Mouse (Mus musculus): ENCODE results near the gene Abcg8. TPM values are rescaled to one million over a fixed set of nuclear protein-coding genes. Genes with fewer than 3 reads are reported as not detected.

The Abcg8 gene
- polyA plus RNA-seq, 1 experiment from 2014 or later: 0.05 TPM

- H3K9me3 ChIP-seq: no peaks in the 10 kb centered on the region
- no peak overlapping the region for H3K4me3 ChIP-seq (replicated peaks)
- peaks cover 21% of the 10 kb centered on the region for H3K4me1 ChIP-seq
- H3K36me3 ChIP-seq (replicated peaks): no peaks in the 10 kb centered on the region
- no peak for ATAC-seq (ENCODE audit: low FRiP score)
- WGBS: 20% methylated on average over 9 of the region's 9 CpGs
- no peak overlapping the region for H3K27ac ChIP-seq
- no peaks in the 10 kb centered on the region for H3K27me3 ChIP-seq
- H3K9ac ChIP-seq: no peak overlapping the region
- H3K4me2 ChIP-seq: no peak overlapping the region
Measured at GRCm38 (mm10) chr17:84645119-84645518, 31.0 kb upstream of the Abcg8 start.

GRCm38 (mm10) chr17:84645894-84646293 lies 30.2 kb upstream of the Abcg8 start:
- H3K9me3 ChIP-seq: no peaks in the 10 kb centered on the region
- no peak overlapping the region for H3K4me3 ChIP-seq (replicated peaks)
- WGBS: 34% methylated on average over 3 of the region's 7 CpGs
- H3K27ac ChIP-seq: no peak overlapping the region
- H3K4me1 ChIP-seq: peaks cover 21% of the 10 kb centered on the region
- no peak overlapping the region for H3K4me2 ChIP-seq
- H3K9ac ChIP-seq: no peak overlapping the region
- peak; percentile 63; the same call in 1 of the 2 replicates for ATAC-seq (ENCODE audit: low FRiP score)
- H3K36me3 ChIP-seq (replicated peaks): no peaks in the 10 kb centered on the region
- H3K27me3 ChIP-seq: no peaks in the 10 kb centered on the region

GRCm38 (mm10) chr17:84646477-84646876 lies 29.6 kb upstream of the Abcg8 start:
- H3K27ac ChIP-seq: no peak overlapping the region
- H3K9ac ChIP-seq: no peak overlapping the region
- no peaks in the 10 kb centered on the region for H3K36me3 ChIP-seq (replicated peaks)
- H3K4me3 ChIP-seq (replicated peaks): no peak overlapping the region
- H3K9me3 ChIP-seq: no peaks in the 10 kb centered on the region
- no peak for ATAC-seq (ENCODE audit: low FRiP score)
- peaks cover 21% of the 10 kb centered on the region for H3K4me1 ChIP-seq
- H3K4me2 ChIP-seq: no peak overlapping the region
- WGBS: 64% methylated on average over 2 of the region's 2 CpGs
- H3K27me3 ChIP-seq: no peaks in the 10 kb centered on the region

DNA sequence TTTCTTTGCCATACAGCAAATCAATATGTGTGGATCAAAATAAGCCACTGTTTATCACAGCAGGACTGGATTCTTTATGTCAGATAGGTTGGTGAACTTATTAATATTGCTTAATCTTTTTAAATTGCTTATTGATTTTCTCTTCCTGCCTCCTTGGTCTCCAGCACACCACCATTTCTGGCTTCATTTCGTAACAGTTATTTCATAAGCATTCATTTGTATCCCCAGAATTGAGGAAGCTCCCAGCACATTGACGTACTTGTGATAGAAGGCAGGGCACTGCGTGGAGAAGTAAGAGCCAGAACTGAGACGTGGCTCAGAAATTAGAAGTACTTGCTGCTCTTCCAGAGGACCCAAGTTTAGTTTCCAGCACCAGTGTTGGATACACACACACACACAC lies 28.5 kb upstream of the Abcg8 start:
- Histone ChIP-seq H3K4me1 (peaks cover 21% of the 10 kb centered on the region), H3K36me3 (replicated peaks) (no peaks in the 10 kb centered on the region), H3K27me3 (no peaks in the 10 kb centered on the region), H3K9ac (no peak overlapping the region), H3K4me3 (replicated peaks) (no peak overlapping the region), H3K9me3 (no peaks in the 10 kb centered on the region), H3K4me2 (no peak overlapping the region), H3K27ac (no peak overlapping the region)
- no peak for ATAC-seq (ENCODE audit: low FRiP score)
- WGBS: 93% methylated on average over 4 of the region's 4 CpGs

- no peak overlapping the region for H3K4me3 ChIP-seq (replicated peaks)
- no peak overlapping the region for H3K4me2 ChIP-seq
- no peaks in the 10 kb centered on the region for H3K27me3 ChIP-seq
- H3K4me1 ChIP-seq: peaks cover 9% of the 10 kb centered on the region
- H3K9me3 ChIP-seq: no peaks in the 10 kb centered on the region
- no peaks in the 10 kb centered on the region for H3K36me3 ChIP-seq (replicated peaks)
- no peak overlapping the region for H3K9ac ChIP-seq
- H3K27ac ChIP-seq: no peak overlapping the region
- no peak for ATAC-seq (ENCODE audit: low FRiP score)
- 92% methylated on average over 9 of the region's 9 CpGs for whole genome bisulfite sequencing
Measured at GRCm38 (mm10) chr17:84650302-84651017, 25.6 kb upstream of the Abcg8 start.

DNA sequence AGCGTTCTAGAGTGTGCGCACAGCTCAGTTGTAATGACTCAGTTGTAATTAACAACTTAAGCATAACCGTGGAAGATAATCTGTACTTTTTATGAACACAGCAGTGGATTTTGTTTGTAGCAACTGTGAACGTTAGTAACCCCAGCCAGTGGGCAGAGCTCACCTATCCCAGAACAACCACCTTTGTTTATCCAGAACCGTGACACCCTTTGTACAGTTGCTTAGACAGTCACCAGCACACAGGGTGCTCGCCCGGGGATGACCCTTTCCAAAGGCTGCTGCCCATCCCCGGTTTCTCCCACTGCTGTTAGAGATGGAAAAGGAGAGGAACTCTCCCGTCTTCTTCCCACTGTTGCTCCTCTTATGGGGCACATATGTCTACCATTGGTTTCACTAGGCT lies 22.6 kb upstream of the Abcg8 start:
- H3K27ac ChIP-seq: no peak overlapping the region
- peaks cover 13% of the 10 kb centered on the region for H3K4me1 ChIP-seq
- no peak overlapping the region for H3K9ac ChIP-seq
- H3K4me3 ChIP-seq (replicated peaks): no peak overlapping the region
- no peaks in the 10 kb centered on the region for H3K36me3 ChIP-seq (replicated peaks)
- ATAC-seq (ENCODE audit: low FRiP score): no peak
- H3K27me3 ChIP-seq: no peaks in the 10 kb centered on the region
- no peaks in the 10 kb centered on the region for H3K9me3 ChIP-seq
- 90% methylated on average over 9 of the region's 9 CpGs for WGBS
- H3K4me2 ChIP-seq: no peak overlapping the region

DNA sequence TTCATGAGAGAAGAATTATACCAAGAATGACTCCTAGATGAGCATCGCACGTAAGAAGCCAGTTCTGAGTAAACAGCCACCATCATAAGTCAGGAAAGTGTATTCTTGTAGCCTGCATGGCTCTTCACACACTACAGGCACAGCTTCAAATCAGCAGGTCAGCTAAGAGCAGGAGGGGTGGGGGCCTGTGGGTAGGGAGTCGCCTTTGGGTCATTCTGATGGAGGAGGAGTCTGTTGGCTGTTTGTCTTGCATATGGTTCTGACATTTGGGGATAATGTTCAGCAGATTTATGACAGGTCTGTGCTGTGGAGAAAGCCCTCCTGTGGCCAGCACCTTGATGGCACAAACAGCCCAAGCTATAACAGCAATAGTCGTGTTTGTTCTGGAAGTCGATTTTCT lies 19.9 kb upstream of the Abcg8 start:
- WGBS: 74% methylated on average over 5 of the region's 5 CpGs

GRCm38 (mm10) chr17:84656653-84657421 lies 19.3 kb upstream of the Abcg8 start:
- H3K4me2 ChIP-seq: no peak overlapping the region
- H3K4me1 ChIP-seq: peaks cover 13% of the 10 kb centered on the region
- H3K27me3 ChIP-seq: no peaks in the 10 kb centered on the region
- no peak overlapping the region for H3K4me3 ChIP-seq (replicated peaks)
- H3K9me3 ChIP-seq: no peaks in the 10 kb centered on the region
- H3K27ac ChIP-seq: 0 out of 2 replicates have a peak overlapping the region, but pooled peaks have one; percentile 31
- H3K36me3 ChIP-seq (replicated peaks): no peaks in the 10 kb centered on the region
- WGBS: 72% methylated on average over 19 of the region's 19 CpGs
- ATAC-seq (ENCODE audit: low FRiP score): no peak; the same call in 1 of the 2 replicates
- H3K9ac ChIP-seq: no peak overlapping the region

More for the DNA sequence above, 19.9 kb upstream of the Abcg8 start:
- Histone ChIP-seq H3K4me3 (replicated peaks) (no peak overlapping the region), H3K4me2 (no peak overlapping the region), H3K27me3 (no peaks in the 10 kb centered on the region), H3K9me3 (no peaks in the 10 kb centered on the region), H3K27ac (0 out of 2 replicates have a peak overlapping the region, but pooled peaks have one; percentile 31), H3K36me3 (replicated peaks) (no peaks in the 10 kb centered on the region), H3K9ac (no peak overlapping the region), H3K4me1 (peaks cover 13% of the 10 kb centered on the region)
- no peak for ATAC-seq (ENCODE audit: low FRiP score)

- no peak overlapping the region for H3K4me2 ChIP-seq
- H3K9ac ChIP-seq: no peak overlapping the region
- H3K4me1 ChIP-seq: peaks cover 13% of the 10 kb centered on the region
- no peak overlapping the region for H3K4me3 ChIP-seq (replicated peaks)
- no peak; the same call in 1 of the 2 replicates for ATAC-seq (ENCODE audit: low FRiP score)
- WGBS: 91% methylated on average over 3 of the region's 3 CpGs
- H3K36me3 ChIP-seq (replicated peaks): no peaks in the 10 kb centered on the region
- H3K9me3 ChIP-seq: no peaks in the 10 kb centered on the region
- no peak overlapping the region for H3K27ac ChIP-seq
- no peaks in the 10 kb centered on the region for H3K27me3 ChIP-seq
Measured at GRCm38 (mm10) chr17:84657422-84657732, 18.7 kb upstream of the Abcg8 start.

DNA sequence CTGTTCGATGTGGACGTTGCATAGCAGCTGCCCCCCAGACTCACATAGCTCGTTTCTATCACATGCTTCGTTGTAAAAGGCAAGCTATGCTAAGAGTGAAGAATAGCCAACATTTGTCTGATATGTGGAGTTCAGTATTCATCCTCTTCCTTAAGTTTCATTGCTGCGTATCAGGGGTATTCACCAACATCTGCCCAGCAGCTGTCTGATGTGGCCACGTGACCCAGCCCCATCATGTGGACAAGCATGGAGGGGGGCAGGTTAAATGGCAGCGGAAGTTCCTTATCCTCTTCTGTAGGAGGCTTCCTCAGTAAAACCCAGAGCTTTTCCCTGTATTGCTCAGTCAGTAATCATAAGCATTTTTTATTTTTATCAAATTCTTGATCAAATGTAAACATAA lies 18.3 kb upstream of the Abcg8 start:
- no peak overlapping the region for H3K9ac ChIP-seq
- no peaks in the 10 kb centered on the region for H3K27me3 ChIP-seq
- H3K9me3 ChIP-seq: no peaks in the 10 kb centered on the region
- 86% methylated on average over 7 of the region's 7 CpGs for WGBS
- no peak overlapping the region for H3K4me2 ChIP-seq
- ATAC-seq (ENCODE audit: low FRiP score): no peak
- H3K4me3 ChIP-seq (replicated peaks): no peak overlapping the region
- peaks cover 13% of the 10 kb centered on the region for H3K4me1 ChIP-seq
- no peak overlapping the region for H3K27ac ChIP-seq
- H3K36me3 ChIP-seq (replicated peaks): no peaks in the 10 kb centered on the region

DNA sequence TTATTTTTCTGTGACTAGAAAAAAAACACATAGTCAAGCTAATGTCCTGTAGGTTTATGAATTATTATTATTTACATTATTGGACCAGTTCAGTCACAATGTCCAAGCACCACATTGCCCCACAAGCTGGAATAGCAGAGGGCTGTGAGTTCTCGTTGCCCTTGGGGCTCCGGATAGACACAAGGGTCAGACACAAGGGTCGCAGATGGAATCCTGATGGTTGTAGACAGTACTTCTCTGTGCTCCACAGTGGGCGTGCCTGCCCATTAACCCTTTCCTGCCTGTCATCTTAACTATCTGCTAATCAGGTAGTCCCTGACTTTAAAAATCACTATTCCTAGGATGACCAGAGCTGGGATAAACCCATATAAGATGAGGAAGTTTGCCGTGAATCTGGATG lies 17.9 kb upstream of the Abcg8 start:
- Histone ChIP-seq H3K36me3 (replicated peaks) (no peaks in the 10 kb centered on the region), H3K4me2 (no peak overlapping the region), H3K4me1 (peaks cover 13% of the 10 kb centered on the region), H3K9ac (no peak overlapping the region), H3K9me3 (no peaks in the 10 kb centered on the region), H3K27me3 (no peaks in the 10 kb centered on the region), H3K27ac (no peak overlapping the region), H3K4me3 (replicated peaks) (no peak overlapping the region)
- 52% methylated on average over 5 of the region's 5 CpGs for WGBS
- ATAC-seq (ENCODE audit: low FRiP score): no peak

- Histone ChIP-seq H3K27ac (no peak overlapping the region), H3K4me1 (peaks cover 13% of the 10 kb centered on the region), H3K36me3 (replicated peaks) (no peaks in the 10 kb centered on the region), H3K27me3 (no peaks in the 10 kb centered on the region), H3K9ac (no peak overlapping the region), H3K4me3 (replicated peaks) (no peak overlapping the region), H3K4me2 (no peak overlapping the region), H3K9me3 (no peaks in the 10 kb centered on the region)
- 79% methylated on average over 8 of the region's 8 CpGs for WGBS
- no peak for ATAC-seq (ENCODE audit: low FRiP score)
Measured at GRCm38 (mm10) chr17:84658951-84659350, 17.2 kb upstream of the Abcg8 start.

GRCm38 (mm10) chr17:84665053-84665452 lies 11.0 kb upstream of the Abcg8 start:
- Histone ChIP-seq H3K4me1 (0 out of 2 replicates have a peak, but pooled peaks cover 5% of the 10 kb centered on the region), H3K4me2 (no peak overlapping the region), H3K36me3 (replicated peaks) (no peaks in the 10 kb centered on the region), H3K4me3 (replicated peaks) (no peak overlapping the region), H3K9ac (no peak overlapping the region), H3K27ac (no peak overlapping the region), H3K27me3 (no peaks in the 10 kb centered on the region), H3K9me3 (no peaks in the 10 kb centered on the region)
- no peak for ATAC-seq (ENCODE audit: low FRiP score)
- WGBS: 72% methylated on average over 10 of the region's 10 CpGs

Measured in forebrain, embryonic 12.5 days (tissue).